Mouse (Mus musculus) spleen, adult 2 months (tissue): ENCODE results near the gene Tmco1. TPM values are rescaled to one million over a fixed set of nuclear protein-coding genes. Genes with fewer than 3 reads are reported as not detected.
A peak's percentile ranks its signal among the peaks of the same experiment; 100 is the strongest.

ENCODE experiments used
- DNase-seq, 2 experiments: peaks; one replicate each; pipeline versions ENCODE4 v3.0.0 to v3.0.0-alpha.2; 2012 to 2021; ENCODE audit warnings: low spot score in 2 of 2, low read depth in 1 of 2
- H3K27ac ChIP-seq: fragments of 200-500 bp; 2 replicates; pipeline ENCODE4 v1.5.1; 2012; ENCODE audit warnings: low read length, inconsistent platforms; ENCODE audit not compliant: insufficient read depth
- H3K27me3 ChIP-seq: fragments of 200-500 bp; 2 replicates; pipeline ENCODE4 v1.6.1; 2012; ENCODE audit warnings: mild to moderate bottlenecking, moderate library complexity, low read length, inconsistent platforms; ENCODE audit not compliant: control insufficient read depth, insufficient read depth
- H3K36me3 ChIP-seq: fragments of 200-500 bp; 2 replicates; pipeline ENCODE4 v1.6.1; 2012; ENCODE audit warnings: mild to moderate bottlenecking, low read length, inconsistent platforms; ENCODE audit not compliant: control insufficient read depth, insufficient read depth
- H3K4me1 ChIP-seq: fragments of 200-500 bp; 2 replicates; pipeline ENCODE4 v1.6.1; 2011; ENCODE audit warnings: inconsistent platforms; ENCODE audit not compliant: control insufficient read depth, insufficient read depth, insufficient read length
- H3K4me3 ChIP-seq: fragments of 200-500 bp; 2 replicates; pipeline ENCODE4 v1.5.1; 2011; ENCODE audit warnings: mild to moderate bottlenecking, inconsistent platforms; ENCODE audit not compliant: insufficient read depth, insufficient read length; ENCODE audit errors: extremely low read depth
- CTCF ChIP-seq: fragments of 200-500 bp; IDR thresholded peaks from 2 replicates; pipeline ENCODE4 v1.5.1; 2011; ENCODE audit warnings: mild to moderate bottlenecking, inconsistent platforms; ENCODE audit not compliant: insufficient read depth, insufficient read length, insufficient replicate concordance; ENCODE audit errors: extremely low read depth
- POLR2A ChIP-seq: fragments of 200-500 bp; IDR thresholded peaks from 2 replicates; pipeline ENCODE4 v1.6.1; 2011; ENCODE audit warnings: low read depth, low read length, inconsistent platforms
- WGBS: fragments of 180-500 bp; shearing (Covaris S2); methylation state at CpG from one replicate; pipeline ENCODE4 v1.1.7; 2018; 5-methylcytosine and 5-hydroxymethylcytosine counted together
- polyA plus RNA-seq: library from polyadenylated mRNA; depleted of rRNA; stranded (reverse); fragments of >200 nt; gene quantifications from 2 replicates; pipeline ENCODE4 v1.2.3, GENCODE M21; 2012

Tmco1 gene
- polyA plus RNA-seq, 1 experiment, result 17.5 TPM

DNA sequence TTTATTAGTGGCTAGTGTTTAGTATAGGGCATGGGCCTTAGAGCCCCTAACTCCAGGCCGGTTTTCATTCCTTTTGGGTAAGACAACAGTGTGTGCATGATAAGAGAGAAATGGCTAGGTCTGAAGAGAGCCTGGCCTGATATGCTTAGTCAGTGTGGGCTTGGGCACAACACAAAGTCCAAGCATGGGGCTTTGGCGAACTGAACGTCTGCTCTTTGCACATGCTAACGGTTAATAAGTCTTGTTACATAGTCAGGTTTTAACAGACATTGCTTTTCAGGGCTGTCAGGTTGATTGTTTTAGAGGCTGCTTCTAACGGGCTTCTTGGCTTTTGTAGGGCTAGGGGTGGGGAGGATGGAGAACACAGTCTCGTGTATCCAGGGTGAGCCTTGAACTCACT lies 58.4 kb downstream of the Tmco1 start:
- TF ChIP-seq POLR2A (no peak), CTCF (no peak)
- H3K27me3 ChIP-seq, result no peaks in the 10 kb centered on the region
- DNase-seq, result no peak
- no peak overlapping the region for H3K4me3 ChIP-seq
- WGBS, result 93% methylated on average over 6 of the region's 6 CpGs
- no peaks in the 10 kb centered on the region for H3K4me1 ChIP-seq
- H3K36me3 ChIP-seq, result peaks cover 24% of the 10 kb centered on the region
- no peak overlapping the region for H3K27ac ChIP-seq

DNA sequence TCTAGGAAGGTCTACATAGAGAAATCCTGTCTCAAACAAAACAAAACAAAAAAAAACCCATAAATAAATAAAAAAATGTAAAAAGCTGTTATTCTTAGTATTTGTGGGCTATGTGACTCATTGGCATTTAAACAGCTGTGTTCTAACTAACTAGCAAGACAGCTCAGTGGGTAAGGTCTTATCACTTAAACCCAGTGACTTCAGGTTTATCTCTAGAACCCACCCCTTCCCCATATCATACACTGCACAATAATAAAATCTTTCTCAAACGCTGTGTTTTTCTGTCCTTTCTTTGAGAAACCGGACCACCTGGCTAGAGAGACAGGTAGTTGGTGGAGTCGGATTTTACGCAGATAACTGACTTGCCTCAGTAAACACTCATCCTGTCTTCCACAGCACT lies 59.8 kb downstream of the Tmco1 start:
- H3K36me3 ChIP-seq, result peaks cover 23% of the 10 kb centered on the region
- TF ChIP-seq CTCF, result no peak
- no peak for TF ChIP-seq POLR2A
- H3K27me3 ChIP-seq, result no peaks in the 10 kb centered on the region
- H3K27ac ChIP-seq, result no peak overlapping the region
- 86% methylated on average over 4 of the region's 4 CpGs for WGBS
- no peak for DNase-seq
- H3K4me1 ChIP-seq, result no peaks in the 10 kb centered on the region
- no peak overlapping the region for H3K4me3 ChIP-seq

DNA sequence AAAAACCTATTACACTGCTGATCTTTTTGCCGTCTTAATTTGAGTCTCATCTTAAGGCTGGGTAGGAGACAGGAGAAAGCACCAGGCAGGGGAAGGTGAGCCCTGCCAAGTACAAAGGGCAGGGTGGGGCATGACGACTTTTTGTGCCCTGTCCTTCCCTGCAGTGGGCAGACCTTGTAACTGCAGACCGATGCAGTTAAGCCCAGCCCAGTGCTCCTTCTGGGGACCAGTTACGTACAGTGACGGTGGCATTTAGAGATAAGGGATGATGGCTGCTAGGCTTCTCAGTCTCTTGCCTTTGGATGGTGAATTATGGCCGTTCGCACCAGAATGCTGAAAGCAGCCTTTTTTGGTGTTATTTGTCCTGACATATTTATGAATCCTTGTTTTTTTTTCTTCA lies 60.3 kb downstream of the Tmco1 start:
- Histone ChIP-seq H3K36me3 (peaks cover 21% of the 10 kb centered on the region), H3K4me3 (no peak overlapping the region), H3K27me3 (no peaks in the 10 kb centered on the region), H3K27ac (no peak overlapping the region), H3K4me1 (no peaks in the 10 kb centered on the region)
- 82% methylated on average over 7 of the region's 7 CpGs for WGBS
- no peak for DNase-seq
- no peak for TF ChIP-seq CTCF
- no peak for TF ChIP-seq POLR2A

DNA sequence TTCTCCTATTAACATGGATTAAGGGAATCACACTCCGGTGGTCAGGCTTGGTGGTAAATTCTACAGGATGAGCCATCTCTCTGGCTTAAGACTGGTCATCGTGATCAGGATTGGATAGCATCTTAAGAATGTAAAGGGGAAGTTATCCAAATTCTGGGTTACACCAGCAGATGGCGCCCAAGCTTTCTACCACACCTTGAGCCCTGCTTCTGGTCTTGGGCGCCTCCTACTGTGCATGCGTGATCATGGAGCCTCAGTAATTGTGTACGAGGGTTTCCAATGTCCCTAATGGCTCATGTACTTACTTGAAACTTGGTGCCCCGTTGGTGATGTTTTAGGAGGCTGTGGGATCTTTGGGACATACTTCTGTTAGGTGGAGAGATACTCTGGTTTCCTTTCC lies 61.7 kb downstream of the Tmco1 start:
- Histone ChIP-seq H3K4me3 (no peak overlapping the region), H3K36me3 (peaks cover 14% of the 10 kb centered on the region), H3K4me1 (no peaks in the 10 kb centered on the region; the same call in 1 of the 2 replicates), H3K27me3 (no peaks in the 10 kb centered on the region), H3K27ac (no peak overlapping the region)
- TF ChIP-seq CTCF, result peak; percentile 98
- TF ChIP-seq POLR2A, result no peak
- DNase-seq, result peak; percentile 79 to 89
- 7% methylated on average over 7 of the region's 7 CpGs for WGBS

DNA sequence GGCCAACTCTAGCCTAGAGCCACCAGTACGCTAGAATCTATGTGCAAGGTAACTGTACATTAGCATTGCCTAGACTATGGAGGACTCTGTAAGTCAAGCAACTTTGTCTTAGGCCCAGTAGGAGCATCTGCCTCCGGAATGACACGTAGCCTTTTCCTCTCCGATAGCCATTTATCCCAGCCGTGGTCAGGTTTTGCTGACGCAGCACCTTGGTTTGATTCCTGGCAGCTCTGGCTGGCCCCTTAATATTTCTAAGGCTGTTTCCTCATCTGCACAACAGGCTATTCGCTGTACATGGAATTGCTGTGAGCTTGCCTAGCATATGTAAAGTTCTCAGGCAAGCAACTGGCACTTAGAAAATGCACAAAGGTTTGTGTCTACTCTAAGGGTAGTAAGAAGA lies 64.6 kb downstream of the Tmco1 start:
- no peaks in the 10 kb centered on the region; the same call in 1 of the 2 replicates for H3K4me1 ChIP-seq
- H3K36me3 ChIP-seq, result no peaks in the 10 kb centered on the region
- 95% methylated on average over 7 of the region's 7 CpGs for WGBS
- no peaks in the 10 kb centered on the region for H3K27me3 ChIP-seq
- no peak overlapping the region for H3K4me3 ChIP-seq
- H3K27ac ChIP-seq, result no peak overlapping the region
- TF ChIP-seq POLR2A (no peak), CTCF (no peak)
- DNase-seq, result no peak

GRCm38 (mm10) chr1:167374003-167374784 lies 66.0 kb downstream of the Tmco1 start:
- H3K4me3 ChIP-seq, result peak overlapping the region; percentile 22; the same call in 1 of the 2 replicates
- H3K36me3 ChIP-seq, result no peaks in the 10 kb centered on the region
- DNase-seq, result peak; percentile 41 to 81
- 51% methylated on average over 15 of the region's 15 CpGs for WGBS
- H3K27ac ChIP-seq, result no peak overlapping the region
- H3K4me1 ChIP-seq, result no peaks in the 10 kb centered on the region; the same call in 1 of the 2 replicates
- TF ChIP-seq POLR2A (no peak), CTCF (no peak)
- no peaks in the 10 kb centered on the region for H3K27me3 ChIP-seq

DNA sequence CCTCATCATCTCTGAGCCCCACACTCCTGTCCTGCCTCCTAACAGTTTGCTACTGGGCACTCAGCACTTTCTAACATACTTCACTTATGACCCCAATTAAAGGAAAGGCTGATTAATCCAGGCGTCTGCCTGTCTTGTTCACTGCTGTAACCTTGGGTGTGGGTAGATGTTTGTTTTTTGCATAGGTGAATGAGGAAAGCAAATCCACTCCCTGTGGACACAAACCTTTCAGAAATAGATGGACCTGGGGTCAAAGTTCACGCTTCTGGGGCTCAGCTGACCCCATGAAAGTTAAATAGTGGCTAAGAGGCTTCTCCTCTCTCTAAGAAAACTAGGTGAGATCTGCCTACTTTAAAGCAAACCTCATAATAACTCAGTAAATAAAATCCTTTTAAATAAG lies 66.8 kb downstream of the Tmco1 start:
- Histone ChIP-seq H3K4me1 (no peaks in the 10 kb centered on the region; the same call in 1 of the 2 replicates), H3K36me3 (no peaks in the 10 kb centered on the region), H3K27me3 (no peaks in the 10 kb centered on the region), H3K27ac (no peak overlapping the region), H3K4me3 (peak overlapping the region; percentile 22; the same call in 1 of the 2 replicates)
- 90% methylated on average over 2 of the region's 2 CpGs for WGBS
- TF ChIP-seq POLR2A (no peak), CTCF (no peak)
- DNase-seq, result no peak
